Mouse (Mus musculus): ENCODE data around the gene Dnmt3a. TPM values are rescaled to one million over a fixed set of nuclear protein-coding genes. Genes with fewer than 3 reads are reported as not detected.

The Dnmt3a gene
- polyA plus RNA-seq, 2 experiments, result 48.7 to 74.5 TPM

DNA sequence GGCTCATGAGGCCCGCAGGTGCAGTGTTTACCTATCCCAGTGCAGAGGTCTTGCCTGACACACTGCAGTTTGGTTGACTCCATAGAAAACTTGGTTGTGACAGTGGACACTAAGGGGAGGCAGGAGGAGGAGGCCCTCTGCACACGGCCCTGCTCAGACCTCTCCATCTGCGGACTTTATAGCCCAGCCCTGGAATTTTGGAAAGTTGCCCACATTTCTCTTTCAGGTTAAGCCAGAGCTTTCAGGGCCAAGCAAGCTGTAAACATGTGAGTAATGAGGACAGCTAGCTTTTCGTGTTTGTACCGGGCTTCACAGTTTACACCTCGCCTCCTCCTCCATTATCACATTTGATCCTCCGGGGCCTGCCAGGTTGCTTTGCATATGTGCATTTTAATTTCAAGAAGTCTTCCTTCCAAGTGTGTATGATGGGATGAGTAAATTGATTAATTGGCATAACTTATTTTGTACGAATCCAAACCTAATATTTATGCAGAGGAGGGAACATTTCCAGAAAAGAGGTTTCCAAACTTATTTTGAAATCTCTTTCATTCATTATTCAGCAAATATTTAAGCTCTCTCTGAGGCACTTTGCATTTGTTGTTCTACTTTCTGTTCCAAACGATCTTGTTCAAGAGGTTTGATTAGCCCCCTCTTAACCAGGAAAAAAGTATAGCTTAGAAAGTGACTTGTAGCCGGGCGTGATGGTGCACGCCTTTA, 61.0 kb downstream of the Dnmt3a start:
- peaks cover 22% of the 10 kb centered on the region for H3K4me1 ChIP-seq (ENCODE audit: control insufficient read depth, insufficient read depth, low read length)
- H3K36me3 ChIP-seq (ENCODE audit: control insufficient read depth, insufficient read depth, low read length), result peaks cover 68% of the 10 kb centered on the region
- H3K4me2 ChIP-seq (replicated peaks; ENCODE audit: low read depth, low read length, severe bottlenecking), result no peak overlapping the region
- H3K27ac ChIP-seq (replicated peaks; ENCODE audit: low read depth, low read length), result 0 out of 2 replicates have a peak overlapping the region, but pooled peaks have one; percentile 4
- H3K27me3 ChIP-seq (ENCODE audit: control insufficient read depth, insufficient read depth, low read length), result no peaks in the 10 kb centered on the region
- TF ChIP-seq POLR2A (IDR thresholded peaks at IDR 0.05; ENCODE audit: borderline replicate concordance, extremely low read depth, insufficient read depth, insufficient read length), result no peak
- DNase-seq (ENCODE audit: low spot score), result peak; percentile 76
- ATAC-seq (ENCODE audit: low FRiP score, low read depth), result peak; percentile 68
- no peaks in the 10 kb centered on the region for H3K9me3 ChIP-seq (ENCODE audit: control insufficient read depth, low read length)
- WGBS, result 51% methylated on average over 12 of the region's 12 CpGs
- no peak overlapping the region for H3K9ac ChIP-seq (ENCODE audit: low read depth, low read length, severe bottlenecking)
- H3K4me3 ChIP-seq (replicated peaks; ENCODE audit: low read length), result no peak overlapping the region

DNA sequence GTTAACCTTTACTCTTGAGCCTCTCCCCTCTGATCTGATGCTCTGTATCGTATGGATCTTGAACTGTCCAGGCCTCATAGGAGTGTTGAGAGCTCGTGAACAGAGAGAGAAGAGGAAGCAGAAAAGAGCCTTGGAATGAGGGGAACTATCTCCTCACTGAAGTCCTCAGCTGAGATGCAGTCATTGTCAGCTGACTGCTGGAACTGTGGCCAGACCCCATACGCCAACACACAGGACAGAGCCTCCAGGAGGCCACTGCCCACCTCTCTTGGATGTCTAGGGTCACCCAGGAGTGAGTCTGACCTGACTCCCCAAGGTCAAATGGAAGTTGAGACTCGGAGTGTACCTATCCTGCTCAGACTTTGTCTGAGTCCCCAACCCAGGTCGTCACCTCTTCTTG, 62.3 kb downstream of the Dnmt3a start:
- Histone ChIP-seq H3K4me1 (ENCODE audit: control insufficient read depth, insufficient read depth, low read length) (peaks cover 22% of the 10 kb centered on the region), H3K9ac (ENCODE audit: low read depth, low read length, severe bottlenecking) (no peak overlapping the region)

DNA sequence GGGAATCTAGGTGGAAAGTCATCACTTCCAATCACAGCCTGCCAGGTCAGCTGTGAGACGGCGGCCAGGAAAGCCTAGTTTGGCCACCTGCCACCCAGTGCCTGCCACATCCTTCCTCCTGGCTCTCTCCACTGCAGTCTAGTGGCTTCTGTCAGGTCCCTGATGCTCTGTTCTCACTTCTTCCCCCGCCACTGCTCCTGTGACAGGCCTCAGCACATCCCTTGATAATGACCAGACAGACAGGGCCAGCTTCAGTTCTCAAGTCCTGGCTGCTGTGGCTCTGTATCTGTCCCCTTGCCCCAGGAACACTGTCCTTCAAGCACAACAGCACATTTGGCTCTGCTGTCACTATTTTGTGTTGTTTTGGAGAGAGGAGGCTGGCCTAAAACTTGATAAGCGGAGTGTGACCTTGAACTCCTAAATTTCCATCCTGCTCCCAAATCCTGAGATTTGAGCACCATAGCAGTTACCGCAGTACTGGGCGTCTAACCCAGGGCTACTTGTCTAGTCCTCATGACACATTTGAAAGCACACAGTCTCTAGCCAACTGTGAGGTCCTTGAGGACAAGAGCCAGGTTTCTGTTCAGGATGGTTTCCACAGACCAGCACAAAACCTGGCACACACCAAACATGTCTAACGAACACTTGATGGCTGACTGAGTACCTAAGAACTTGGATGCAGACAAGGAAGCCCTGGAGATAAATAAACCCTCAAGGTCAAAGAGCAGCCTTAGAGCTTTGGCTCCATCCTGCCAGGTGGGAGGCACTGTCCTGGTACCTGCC, 63.1 kb downstream of the Dnmt3a start:
- no peak for DNase-seq (ENCODE audit: low spot score)
- TF ChIP-seq POLR2A (IDR thresholded peaks at IDR 0.05; ENCODE audit: borderline replicate concordance, extremely low read depth, insufficient read depth, insufficient read length), result no peak

More for the DNA sequence above, 62.3 kb downstream of the Dnmt3a start:
- 82% methylated on average over 5 of the region's 5 CpGs for WGBS
- no peak for ATAC-seq (ENCODE audit: low FRiP score, low read depth)
- no peak overlapping the region for H3K4me3 ChIP-seq (replicated peaks; ENCODE audit: low read length)
- no peak for DNase-seq (ENCODE audit: low spot score)
- TF ChIP-seq POLR2A (IDR thresholded peaks at IDR 0.05; ENCODE audit: borderline replicate concordance, extremely low read depth, insufficient read depth, insufficient read length), result no peak
- H3K27me3 ChIP-seq (ENCODE audit: control insufficient read depth, insufficient read depth, low read length), result no peaks in the 10 kb centered on the region
- H3K36me3 ChIP-seq (ENCODE audit: control insufficient read depth, insufficient read depth, low read length), result peaks cover 70% of the 10 kb centered on the region
- H3K27ac ChIP-seq (replicated peaks; ENCODE audit: low read depth, low read length), result no peak overlapping the region
- no peak overlapping the region for H3K4me2 ChIP-seq (replicated peaks; ENCODE audit: low read depth, low read length, severe bottlenecking)
- no peaks in the 10 kb centered on the region for H3K9me3 ChIP-seq (ENCODE audit: control insufficient read depth, low read length)

DNA sequence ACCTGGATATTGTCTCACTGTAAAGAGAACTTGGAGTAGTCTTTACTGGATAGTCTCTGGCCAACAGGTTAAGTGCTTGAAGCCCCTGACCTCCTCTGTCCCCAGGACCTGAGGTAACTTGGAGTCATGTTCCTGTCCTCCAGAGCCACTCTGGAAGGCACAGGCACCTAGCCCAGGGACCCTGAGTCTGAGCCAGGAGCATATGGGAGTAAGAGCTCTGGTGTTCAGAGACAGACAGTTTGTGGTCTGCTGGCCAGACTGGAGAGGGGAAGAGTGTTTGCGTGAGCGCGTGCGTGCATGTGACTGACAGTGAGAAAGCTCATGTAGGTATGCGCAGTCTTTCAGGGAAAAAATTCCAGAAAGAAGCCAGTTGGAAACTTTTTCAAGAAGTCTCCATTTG, 64.2 kb downstream of the Dnmt3a start:
- ATAC-seq (ENCODE audit: low FRiP score, low read depth), result no peak
- Histone ChIP-seq H3K9me3 (ENCODE audit: control insufficient read depth, low read length) (no peaks in the 10 kb centered on the region), H3K4me1 (ENCODE audit: control insufficient read depth, insufficient read depth, low read length) (peaks cover 22% of the 10 kb centered on the region), H3K27ac (replicated peaks; ENCODE audit: low read depth, low read length) (no peak overlapping the region), H3K4me3 (replicated peaks; ENCODE audit: low read length) (no peak overlapping the region), H3K36me3 (ENCODE audit: control insufficient read depth, insufficient read depth, low read length) (peaks cover 77% of the 10 kb centered on the region), H3K4me2 (replicated peaks; ENCODE audit: low read depth, low read length, severe bottlenecking) (no peak overlapping the region), H3K27me3 (ENCODE audit: control insufficient read depth, insufficient read depth, low read length) (no peaks in the 10 kb centered on the region), H3K9ac (ENCODE audit: low read depth, low read length, severe bottlenecking) (no peak overlapping the region)
- TF ChIP-seq POLR2A (IDR thresholded peaks at IDR 0.05; ENCODE audit: borderline replicate concordance, extremely low read depth, insufficient read depth, insufficient read length), result no peak
- 85% methylated on average over 5 of the region's 5 CpGs for WGBS
- no peak for DNase-seq (ENCODE audit: low spot score)

More for the DNA sequence above, 63.1 kb downstream of the Dnmt3a start:
- Histone ChIP-seq H3K9me3 (ENCODE audit: control insufficient read depth, low read length) (no peaks in the 10 kb centered on the region), H3K27ac (replicated peaks; ENCODE audit: low read depth, low read length) (no peak overlapping the region), H3K9ac (ENCODE audit: low read depth, low read length, severe bottlenecking) (no peak overlapping the region), H3K27me3 (ENCODE audit: control insufficient read depth, insufficient read depth, low read length) (no peaks in the 10 kb centered on the region), H3K36me3 (ENCODE audit: control insufficient read depth, insufficient read depth, low read length) (peaks cover 71% of the 10 kb centered on the region), H3K4me2 (replicated peaks; ENCODE audit: low read depth, low read length, severe bottlenecking) (no peak overlapping the region), H3K4me3 (replicated peaks; ENCODE audit: low read length) (no peak overlapping the region), H3K4me1 (ENCODE audit: control insufficient read depth, insufficient read depth, low read length) (peaks cover 22% of the 10 kb centered on the region)
- no peak for ATAC-seq (ENCODE audit: low FRiP score, low read depth)
- 73% methylated on average over 7 of the region's 7 CpGs for WGBS

DNA sequence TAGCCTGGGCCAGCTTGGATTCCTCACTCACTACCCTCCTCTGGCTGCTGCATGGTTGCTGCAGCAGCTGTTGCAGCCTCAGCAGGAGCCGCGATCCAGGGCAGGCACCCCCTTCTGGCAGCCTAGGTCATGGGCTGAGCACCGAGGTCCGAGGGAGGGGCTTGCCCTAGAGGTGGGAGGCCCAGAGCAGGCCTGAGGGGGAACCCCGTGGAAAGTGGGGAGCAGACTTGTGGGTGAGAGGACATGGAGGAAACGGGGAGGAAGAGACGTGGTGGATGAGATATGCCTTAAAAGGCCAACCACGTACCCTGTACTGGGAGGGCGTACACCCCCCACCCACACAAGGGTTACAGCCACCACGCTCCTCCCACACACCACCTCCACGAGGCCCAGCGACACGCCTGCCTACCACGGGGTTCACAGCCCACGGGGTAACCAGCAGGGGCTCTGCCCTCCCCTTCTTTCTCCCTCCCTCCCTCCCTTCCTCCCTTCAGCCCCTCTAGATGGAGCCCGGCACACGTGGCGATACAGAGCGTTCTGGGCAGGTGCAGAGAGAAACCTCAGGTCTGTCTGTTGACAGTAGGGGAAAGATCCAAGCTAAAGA, 65.2 kb downstream of the Dnmt3a start:
- Histone ChIP-seq H3K9me3 (ENCODE audit: control insufficient read depth, low read length) (no peaks in the 10 kb centered on the region), H3K27me3 (ENCODE audit: control insufficient read depth, insufficient read depth, low read length) (no peaks in the 10 kb centered on the region), H3K27ac (replicated peaks; ENCODE audit: low read depth, low read length) (0 out of 2 replicates have a peak overlapping the region, but pooled peaks have one; percentile 40), H3K36me3 (ENCODE audit: control insufficient read depth, insufficient read depth, low read length) (peaks cover 76% of the 10 kb centered on the region), H3K9ac (ENCODE audit: low read depth, low read length, severe bottlenecking) (no peak overlapping the region; the same call in 1 of the 2 replicates), H3K4me3 (replicated peaks; ENCODE audit: low read length) (no peak overlapping the region), H3K4me2 (replicated peaks; ENCODE audit: low read depth, low read length, severe bottlenecking) (no peak overlapping the region; the same call in 1 of the 2 replicates), H3K4me1 (ENCODE audit: control insufficient read depth, insufficient read depth, low read length) (peaks cover 20% of the 10 kb centered on the region)
- DNase-seq (ENCODE audit: low spot score) (no peak), ATAC-seq (ENCODE audit: low FRiP score, low read depth) (peak; percentile 60)
- WGBS, result 14% methylated on average over 19 of the region's 19 CpGs
- TF ChIP-seq POLR2A (IDR thresholded peaks at IDR 0.05; ENCODE audit: borderline replicate concordance, extremely low read depth, insufficient read depth, insufficient read length), result no peak

All from limb, embryonic 14.5 days (tissue).